Mouse (Mus musculus): ENCODE data around the gene Psmd12. TPM values are rescaled to one million over a fixed set of nuclear protein-coding genes. Genes with fewer than 3 reads are reported as not detected.

Psmd12 gene
- polyA plus RNA-seq, 1 experiment, result 76.4 TPM

DNA sequence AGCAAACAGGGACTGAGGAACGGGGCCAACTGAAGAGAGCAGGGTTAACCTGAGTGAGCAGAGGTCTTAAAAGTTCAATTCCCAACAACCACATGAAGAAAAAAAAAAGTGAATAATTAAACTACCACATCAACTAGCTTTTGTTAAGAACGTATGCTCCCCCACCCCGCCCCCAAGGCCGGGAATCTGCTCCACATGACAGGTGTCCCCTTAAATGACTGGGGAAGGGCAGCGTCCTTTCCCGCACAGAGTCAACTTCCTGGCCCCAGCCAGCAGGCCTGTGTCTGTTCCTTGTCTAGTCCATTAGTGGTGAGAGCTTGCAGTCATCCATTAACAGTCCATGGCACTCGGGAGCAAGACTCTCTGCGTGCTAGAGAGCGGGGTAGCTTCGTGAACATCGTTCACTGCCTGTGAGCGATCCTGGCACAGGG, 16.0 kb upstream of the Psmd12 start:
- no peak for DNase-seq
- 73% methylated on average over 12 of the region's 12 CpGs for WGBS
- Histone ChIP-seq H3K27me3 (ENCODE audit: control insufficient read depth, insufficient read depth, low read length) (no peaks in the 10 kb centered on the region; the same call in 1 of the 2 replicates), H3K4me3 (replicated peaks; ENCODE audit: insufficient read depth, low read depth, low read length) (no peak overlapping the region), H3K4me1 (ENCODE audit: control insufficient read depth, insufficient read depth, low read length) (peaks cover 6% of the 10 kb centered on the region), H3K27ac (ENCODE audit: insufficient read depth, low read length) (no peak overlapping the region)
- TF ChIP-seq POLR2A (IDR thresholded peaks at IDR 0.05; ENCODE audit: borderline replicate concordance, insufficient read depth, low read length) (no peak), CTCF (IDR thresholded peaks at IDR 0.05; ENCODE audit: borderline replicate concordance, insufficient read depth, low read depth, low read length) (no peak)

- no peak overlapping the region for H3K4me3 ChIP-seq (replicated peaks; ENCODE audit: insufficient read depth, low read depth, low read length)
- peaks cover 9% of the 10 kb centered on the region for H3K4me1 ChIP-seq (ENCODE audit: control insufficient read depth, insufficient read depth, low read length)
- DNase-seq, result no peak
- H3K27ac ChIP-seq (ENCODE audit: insufficient read depth, low read length), result no peak overlapping the region
- TF ChIP-seq POLR2A (IDR thresholded peaks at IDR 0.05; ENCODE audit: borderline replicate concordance, insufficient read depth, low read length) (no peak), CTCF (IDR thresholded peaks at IDR 0.05; ENCODE audit: borderline replicate concordance, insufficient read depth, low read depth, low read length) (no peak)
- 51% methylated on average over 6 of the region's 6 CpGs for WGBS
- no peaks in the 10 kb centered on the region for H3K27me3 ChIP-seq (ENCODE audit: control insufficient read depth, insufficient read depth, low read length)
Observed at GRCm38 (mm10) chr11:107464141-107464540, 15.1 kb upstream of the Psmd12 start.

DNA sequence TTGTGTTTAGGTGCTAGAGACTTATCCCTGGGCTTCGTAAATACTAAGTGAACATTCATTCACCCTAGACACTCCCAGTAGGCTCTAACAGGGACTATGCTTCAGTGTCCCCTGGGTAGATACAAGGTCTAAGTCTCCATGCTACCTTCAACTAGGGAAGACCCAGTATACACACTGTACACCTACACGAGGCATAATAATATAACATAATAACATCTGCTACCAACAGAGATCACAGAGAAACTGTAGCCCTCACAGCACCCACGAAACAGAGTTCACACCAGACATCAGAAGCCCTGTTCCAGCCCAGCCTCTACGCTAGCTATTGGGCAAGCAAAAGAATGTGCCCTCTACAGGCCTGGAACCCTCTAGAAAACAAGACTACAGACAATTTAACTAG, 14.2 kb upstream of the Psmd12 start:
- TF ChIP-seq CTCF (IDR thresholded peaks at IDR 0.05; ENCODE audit: borderline replicate concordance, insufficient read depth, low read depth, low read length) (no peak), POLR2A (IDR thresholded peaks at IDR 0.05; ENCODE audit: borderline replicate concordance, insufficient read depth, low read length) (no peak)

DNA sequence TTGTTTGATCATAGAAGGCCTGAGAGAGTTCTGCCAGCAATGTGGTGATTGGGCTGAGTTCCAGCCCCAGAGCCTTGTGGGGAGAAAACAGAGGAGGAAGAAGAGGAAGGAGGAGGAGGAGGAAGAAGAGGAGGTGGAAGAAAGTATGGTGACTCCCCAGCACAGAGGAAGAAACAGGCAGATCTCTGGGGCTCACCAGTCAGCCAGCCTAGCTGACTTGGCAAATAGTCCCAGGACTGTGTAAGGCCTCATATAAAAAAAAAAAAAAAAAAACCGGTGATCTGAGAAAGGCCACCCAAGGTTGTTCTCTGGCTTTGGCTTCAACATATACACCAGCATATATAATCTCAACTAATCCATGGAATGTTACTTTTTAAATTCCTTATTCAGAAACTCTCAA, 13.3 kb upstream of the Psmd12 start:
- H3K4me3 ChIP-seq (replicated peaks; ENCODE audit: insufficient read depth, low read depth, low read length), result no peak overlapping the region
- H3K27ac ChIP-seq (ENCODE audit: insufficient read depth, low read length), result no peak overlapping the region
- H3K27me3 ChIP-seq (ENCODE audit: control insufficient read depth, insufficient read depth, low read length), result no peaks in the 10 kb centered on the region
- peaks cover 9% of the 10 kb centered on the region for H3K4me1 ChIP-seq (ENCODE audit: control insufficient read depth, insufficient read depth, low read length)
- no peak for TF ChIP-seq CTCF (IDR thresholded peaks at IDR 0.05; ENCODE audit: borderline replicate concordance, insufficient read depth, low read depth, low read length)
- no peak for TF ChIP-seq POLR2A (IDR thresholded peaks at IDR 0.05; ENCODE audit: borderline replicate concordance, insufficient read depth, low read length)
- 13% methylated on average over 1 of the region's 1 CpGs for WGBS
- DNase-seq, result no peak

More for the DNA sequence above, 14.2 kb upstream of the Psmd12 start:
- Histone ChIP-seq H3K4me1 (ENCODE audit: control insufficient read depth, insufficient read depth, low read length) (peaks cover 9% of the 10 kb centered on the region), H3K27me3 (ENCODE audit: control insufficient read depth, insufficient read depth, low read length) (no peaks in the 10 kb centered on the region), H3K27ac (ENCODE audit: insufficient read depth, low read length) (no peak overlapping the region), H3K4me3 (replicated peaks; ENCODE audit: insufficient read depth, low read depth, low read length) (no peak overlapping the region)
- WGBS, result 89% methylated on average over 4 of the region's 4 CpGs
- no peak for DNase-seq

- Histone ChIP-seq H3K27ac (ENCODE audit: insufficient read depth, low read length) (no peak overlapping the region), H3K4me3 (replicated peaks; ENCODE audit: insufficient read depth, low read depth, low read length) (no peak overlapping the region), H3K4me1 (ENCODE audit: control insufficient read depth, insufficient read depth, low read length) (peaks cover 9% of the 10 kb centered on the region), H3K27me3 (ENCODE audit: control insufficient read depth, insufficient read depth, low read length) (no peaks in the 10 kb centered on the region)
- 75% methylated on average over 6 of the region's 6 CpGs for WGBS
- TF ChIP-seq POLR2A (IDR thresholded peaks at IDR 0.05; ENCODE audit: borderline replicate concordance, insufficient read depth, low read length) (no peak), CTCF (IDR thresholded peaks at IDR 0.05; ENCODE audit: borderline replicate concordance, insufficient read depth, low read depth, low read length) (no peak)
- DNase-seq, result no peak
Observed at GRCm38 (mm10) chr11:107466611-107467391, 12.5 kb upstream of the Psmd12 start.

- peak overlapping the region; percentile 72 for H3K4me3 ChIP-seq (replicated peaks; ENCODE audit: insufficient read depth, low read depth, low read length)
- no peaks in the 10 kb centered on the region for H3K27me3 ChIP-seq (ENCODE audit: control insufficient read depth, insufficient read depth, low read length)
- TF ChIP-seq POLR2A (IDR thresholded peaks at IDR 0.05; ENCODE audit: borderline replicate concordance, insufficient read depth, low read length) (no peak), CTCF (IDR thresholded peaks at IDR 0.05; ENCODE audit: borderline replicate concordance, insufficient read depth, low read depth, low read length) (no peak)
- WGBS, result 30% methylated on average over 16 of the region's 16 CpGs
- H3K4me1 ChIP-seq (ENCODE audit: control insufficient read depth, insufficient read depth, low read length), result peaks cover 8% of the 10 kb centered on the region
- DNase-seq, result peak in 1 of 2 experiments; percentile 17
- peak overlapping the region; percentile 61 for H3K27ac ChIP-seq (ENCODE audit: insufficient read depth, low read length)
Observed at GRCm38 (mm10) chr11:107468252-107469030, 10.8 kb upstream of the Psmd12 start.

GRCm38 (mm10) chr11:107469031-107469522, 10.2 kb upstream of the Psmd12 start:
- peak overlapping the region; percentile 72 for H3K4me3 ChIP-seq (replicated peaks; ENCODE audit: insufficient read depth, low read depth, low read length)
- no peaks in the 10 kb centered on the region for H3K27me3 ChIP-seq (ENCODE audit: control insufficient read depth, insufficient read depth, low read length)
- under 1% methylated on average over 38 of the region's 38 CpGs for WGBS
- TF ChIP-seq CTCF (IDR thresholded peaks at IDR 0.05; ENCODE audit: borderline replicate concordance, insufficient read depth, low read depth, low read length), result peak; percentile 76
- TF ChIP-seq POLR2A (IDR thresholded peaks at IDR 0.05; ENCODE audit: borderline replicate concordance, insufficient read depth, low read length), result no peak
- DNase-seq, result peak; percentile 76 to 82
- H3K4me1 ChIP-seq (ENCODE audit: control insufficient read depth, insufficient read depth, low read length), result peaks cover 6% of the 10 kb centered on the region; the same call in 1 of the 2 replicates
- peak overlapping the region; percentile 61 for H3K27ac ChIP-seq (ENCODE audit: insufficient read depth, low read length)
